Mouse (Mus musculus): ENCODE measurements around the gene Mlycd.

GRCm38 (mm10) chr8:119427634-119428349 is 33.1 kb downstream of the Mlycd start:
- TF ChIP-seq CTCF (conservative IDR thresholded peaks at IDR 0.05; ENCODE audit: insufficient read depth, insufficient read length, low read depth, low read length) (no peak), POLR2A (IDR thresholded peaks at IDR 0.05; ENCODE audit: low read depth, low read length) (no peak)

Measured in kidney, adult 2 months (tissue).